Mouse (Mus musculus): ENCODE measurements around the gene Lrch3.

- TF ChIP-seq CTCF (conservative IDR thresholded peaks at IDR 0.05; ENCODE audit: low read length) (no peak), POU5F1 (IDR thresholded peaks at IDR 0.05; ENCODE audit: borderline replicate concordance, low read length) (no peak)
These were observed 122.1 kb downstream of the Lrch3 start for GRCm38 (mm10) chr16:33036006-33036405.
